Mouse (Mus musculus): ENCODE results near the gene Cdc14b. TPM values are rescaled to one million over a fixed set of nuclear protein-coding genes. Genes with fewer than 3 reads are reported as not detected.
A peak's percentile ranks its signal among the peaks of the same experiment; 100 is the strongest.
"Not testable (repeated sequence)": the region's sequence is repeated elsewhere in the genome, so short reads cannot be mapped to it uniquely, and the experiment has no call there.

The Cdc14b gene
- polyA plus RNA-seq, 1 experiment from 2014 or later, result 29.6 TPM

DNA sequence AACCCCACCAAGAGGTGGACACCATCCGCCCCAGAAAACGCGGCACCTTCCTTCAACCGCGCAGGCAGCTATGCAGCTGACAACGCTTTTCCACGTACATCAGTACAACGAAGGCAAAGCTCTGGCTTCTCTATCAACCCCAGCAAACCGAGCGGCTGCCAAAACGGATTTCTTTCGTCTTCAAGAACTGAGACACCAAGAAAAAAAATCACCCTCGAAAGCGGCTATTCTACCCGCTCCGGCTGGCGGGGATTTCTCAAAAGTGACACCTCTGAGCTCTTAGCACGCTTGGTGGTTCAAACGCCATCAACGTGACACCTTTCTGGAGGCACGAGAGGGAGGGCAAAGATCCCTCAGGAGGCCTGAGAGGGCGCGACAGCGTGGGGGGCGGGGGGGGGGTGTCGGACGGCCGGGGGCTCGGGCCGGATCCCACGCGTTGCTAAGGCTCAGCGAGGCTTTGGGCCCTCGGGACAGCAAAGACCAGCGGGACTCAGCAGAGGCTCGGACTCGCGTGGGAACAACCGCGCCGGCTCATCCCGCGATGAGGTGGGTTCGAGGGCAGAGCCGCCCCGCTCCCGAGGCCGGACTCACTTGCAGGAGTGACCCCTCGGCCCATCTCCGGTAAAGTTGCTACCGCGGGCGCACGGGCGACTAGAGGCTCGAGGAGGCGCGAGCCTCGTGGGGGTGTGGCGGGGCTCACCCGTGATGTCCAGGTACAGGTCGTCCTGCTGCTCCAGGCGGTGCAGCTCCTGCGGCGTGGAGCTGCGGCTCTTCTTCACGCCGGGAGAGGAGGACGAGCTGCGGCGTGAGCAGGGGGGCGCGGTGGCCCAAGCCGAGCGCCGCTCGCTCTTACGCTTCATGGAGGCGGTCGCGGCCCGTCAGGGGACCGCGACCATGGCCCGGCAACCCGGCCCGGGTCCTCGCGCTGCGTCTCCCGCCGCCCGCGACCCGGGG is 922 bp downstream of the Cdc14b start:
- Histone ChIP-seq H3K9me3 (no peaks in the 10 kb centered on the region), H3K4me1 (replicated peaks) (peaks cover 7% of the 10 kb centered on the region), H3K36me3 (no peaks in the 10 kb centered on the region; the same call in 1 of the 2 replicates), H3K27ac (no peak overlapping the region; the same call in 1 of the 2 replicates), H3K4me2 (peak overlapping the region; percentile 99), H3K4me3 (replicated peaks) (peak overlapping the region; percentile 80), H3K27me3 (no peaks in the 10 kb centered on the region), H3K9ac (replicated peaks) (peak overlapping the region; percentile 84)
- WGBS, result under 1% methylated on average over 93 of the region's 95 CpGs
- peak; percentile 39 for ATAC-seq (ENCODE audit: insufficient number of reproducible peaks, insufficient read depth, low FRiP score, low TSS enrichment, low read depth)

DNA sequence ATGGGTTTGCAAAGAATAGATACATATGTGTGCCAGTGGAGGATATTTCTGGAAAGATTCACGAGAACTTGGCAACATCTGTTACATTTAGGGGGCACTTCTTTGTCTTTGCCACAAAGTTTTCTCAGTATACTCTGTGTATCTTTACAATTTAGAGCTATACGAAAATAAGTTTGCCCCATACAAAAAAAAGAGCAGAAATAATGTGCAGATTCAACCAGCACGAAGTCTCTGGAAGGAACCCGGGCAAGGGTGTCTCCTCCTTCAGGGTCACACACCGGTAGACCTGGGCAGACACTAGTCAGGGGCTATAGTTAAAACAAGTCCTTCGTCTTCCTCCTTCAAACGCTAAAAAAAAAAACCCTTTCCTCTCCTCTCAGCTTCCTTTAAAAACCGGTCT is 1.7 kb downstream of the Cdc14b start:
- Histone ChIP-seq H3K4me3 (replicated peaks) (peak overlapping the region; percentile 80), H3K27ac (no peak overlapping the region), H3K27me3 (no peaks in the 10 kb centered on the region), H3K9ac (replicated peaks) (no peak overlapping the region), H3K36me3 (no peaks in the 10 kb centered on the region; the same call in 1 of the 2 replicates), H3K4me2 (peak overlapping the region; percentile 99), H3K4me1 (replicated peaks) (peaks cover 7% of the 10 kb centered on the region), H3K9me3 (no peaks in the 10 kb centered on the region)
- 44% methylated on average over 8 of the region's 8 CpGs for WGBS
- ATAC-seq (ENCODE audit: insufficient number of reproducible peaks, insufficient read depth, low FRiP score, low TSS enrichment, low read depth), result no peak

DNA sequence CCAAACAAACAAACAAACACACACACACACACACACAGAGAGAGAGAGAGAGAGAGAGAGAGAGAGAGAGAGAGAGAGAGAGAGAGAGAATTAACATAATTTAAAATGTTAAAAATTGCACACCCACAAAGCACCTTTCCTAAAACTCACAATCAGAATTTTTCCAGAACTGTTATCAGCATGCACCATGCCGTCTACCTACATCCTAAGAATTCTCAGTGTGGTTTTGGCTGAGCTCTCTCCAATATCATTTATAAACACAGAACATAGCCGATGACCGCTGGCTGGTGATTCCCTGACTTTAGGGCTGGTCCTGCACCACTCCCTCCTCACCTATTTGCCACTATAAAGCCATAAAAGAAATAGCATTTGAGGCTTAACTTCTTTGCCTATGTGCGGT is 6.7 kb downstream of the Cdc14b start:
- no peaks in the 10 kb centered on the region; the same call in 1 of the 2 replicates for H3K36me3 ChIP-seq
- no peaks in the 10 kb centered on the region for H3K27me3 ChIP-seq
- H3K4me3 ChIP-seq (replicated peaks), result no peak overlapping the region
- peaks cover 4% of the 10 kb centered on the region for H3K4me1 ChIP-seq (replicated peaks)
- 50% methylated on average over 4 of the region's 4 CpGs for WGBS
- H3K9me3 ChIP-seq, result peaks cover 3% of the 10 kb centered on the region; the same call in 1 of the 2 replicates
- H3K27ac ChIP-seq, result no peak overlapping the region
- H3K9ac ChIP-seq (replicated peaks), result no peak overlapping the region
- H3K4me2 ChIP-seq, result no peak overlapping the region
- ATAC-seq (ENCODE audit: insufficient number of reproducible peaks, insufficient read depth, low FRiP score, low TSS enrichment, low read depth), result no peak

DNA sequence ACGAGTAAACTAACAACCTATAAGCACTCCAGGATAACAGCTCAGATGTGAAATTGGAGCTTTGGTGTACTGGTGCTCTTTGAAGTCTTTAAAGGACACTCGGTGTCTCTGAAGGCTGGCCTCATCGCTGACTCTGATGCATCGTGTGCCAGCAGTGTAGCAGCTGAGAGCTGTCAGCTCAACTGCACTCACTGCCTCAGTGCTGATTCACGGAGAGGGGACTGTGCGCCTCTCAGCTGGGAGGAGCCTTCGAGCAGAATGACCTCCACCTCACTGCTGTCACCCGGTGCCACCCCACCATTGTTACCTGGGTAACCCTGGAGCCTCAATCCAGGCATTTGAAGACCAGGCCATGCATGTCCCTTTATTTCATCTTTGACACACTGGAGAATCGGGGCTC is 7.9 kb downstream of the Cdc14b start:
- Histone ChIP-seq H3K27me3 (no peaks in the 10 kb centered on the region), H3K27ac (no peak overlapping the region), H3K4me3 (replicated peaks) (no peak overlapping the region), H3K4me2 (no peak overlapping the region), H3K36me3 (no peaks in the 10 kb centered on the region; the same call in 1 of the 2 replicates), H3K9me3 (peaks cover 3% of the 10 kb centered on the region; the same call in 1 of the 2 replicates), H3K9ac (replicated peaks) (no peak overlapping the region), H3K4me1 (replicated peaks) (no peaks in the 10 kb centered on the region)
- WGBS, result 14% methylated on average over 9 of the region's 9 CpGs
- ATAC-seq (ENCODE audit: insufficient number of reproducible peaks, insufficient read depth, low FRiP score, low TSS enrichment, low read depth), result no peak

DNA sequence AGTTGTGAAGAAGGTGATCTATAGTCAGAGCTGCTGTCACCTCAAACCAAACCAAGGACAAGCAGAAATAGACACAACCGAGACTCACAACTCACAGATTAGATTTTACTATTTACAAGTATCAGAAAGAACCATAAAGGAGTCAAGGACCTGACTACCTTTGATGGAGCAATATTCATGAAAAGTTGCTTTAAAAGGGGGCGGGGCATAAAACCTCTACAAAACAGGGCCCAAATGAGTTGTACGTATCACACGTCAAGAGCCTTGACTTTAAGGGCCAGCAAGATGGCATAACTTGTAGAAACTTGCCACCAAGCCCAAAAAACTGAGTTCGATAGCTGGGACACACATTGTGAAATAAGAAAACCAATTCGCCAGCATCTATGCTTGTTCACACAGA is 10.5 kb downstream of the Cdc14b start:
- no peaks in the 10 kb centered on the region for H3K4me1 ChIP-seq (replicated peaks)
- WGBS, result 92% methylated on average over 6 of the region's 6 CpGs
- ATAC-seq (ENCODE audit: insufficient number of reproducible peaks, insufficient read depth, low FRiP score, low TSS enrichment, low read depth), result no peak
- no peaks in the 10 kb centered on the region for H3K27me3 ChIP-seq
- H3K27ac ChIP-seq, result no peak overlapping the region
- no peak overlapping the region for H3K4me2 ChIP-seq
- H3K36me3 ChIP-seq, result no peaks in the 10 kb centered on the region
- no peak overlapping the region for H3K4me3 ChIP-seq (replicated peaks)
- H3K9ac ChIP-seq (replicated peaks), result no peak overlapping the region
- H3K9me3 ChIP-seq, result peaks cover 8% of the 10 kb centered on the region; the same call in 1 of the 2 replicates

DNA sequence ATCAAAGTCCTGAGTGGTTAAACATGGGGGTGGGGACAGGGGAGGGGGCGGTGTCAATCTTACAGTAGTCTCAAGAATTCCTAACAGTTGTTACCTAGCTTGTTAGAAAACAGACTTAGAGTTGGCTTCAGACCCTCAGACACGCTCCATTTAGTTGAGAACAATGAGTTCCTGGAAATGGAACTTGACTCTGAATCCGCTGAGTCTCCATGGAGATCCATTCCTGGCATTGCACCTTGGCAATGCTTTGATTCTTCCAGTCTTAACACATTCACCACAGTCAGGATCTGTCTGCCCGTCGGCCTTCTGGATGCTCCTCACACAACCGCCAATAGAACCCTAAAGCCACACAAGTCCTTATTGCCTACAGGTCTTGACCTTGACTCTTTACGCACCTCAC is 15.2 kb downstream of the Cdc14b start:
- Histone ChIP-seq H3K4me3 (replicated peaks) (no peak overlapping the region), H3K27ac (no peak overlapping the region), H3K36me3 (no peaks in the 10 kb centered on the region), H3K9ac (replicated peaks) (no peak overlapping the region), H3K27me3 (no peaks in the 10 kb centered on the region), H3K4me1 (replicated peaks) (peaks cover 17% of the 10 kb centered on the region), H3K9me3 (0 out of 2 replicates have a peak, but pooled peaks cover 4% of the 10 kb centered on the region), H3K4me2 (no peak overlapping the region)
- no peak for ATAC-seq (ENCODE audit: insufficient number of reproducible peaks, insufficient read depth, low FRiP score, low TSS enrichment, low read depth)
- WGBS, result 91% methylated on average over 7 of the region's 7 CpGs

DNA sequence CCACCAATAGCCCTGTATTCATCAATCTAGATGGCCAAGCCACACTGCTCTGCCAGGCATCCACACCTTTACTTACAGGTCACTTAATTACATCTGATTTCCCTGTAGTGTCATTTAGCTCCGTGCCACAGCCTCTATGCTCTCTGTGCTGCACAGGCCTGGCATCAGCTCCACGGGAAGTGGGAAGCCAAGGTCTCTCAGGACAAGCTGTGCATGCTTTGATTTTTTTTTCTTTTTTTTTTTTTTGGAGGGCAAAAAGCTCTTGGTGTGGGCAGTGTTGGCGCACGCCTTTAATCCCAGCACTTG is 16.6 kb downstream of the Cdc14b start:
- Histone ChIP-seq H3K27ac (0 out of 2 replicates have a peak overlapping the region, but pooled peaks have one; percentile 25), H3K4me2 (peak overlapping the region; percentile 6; the same call in 1 of the 2 replicates), H3K36me3 (no peaks in the 10 kb centered on the region), H3K9ac (replicated peaks) (no peak overlapping the region), H3K9me3 (0 out of 2 replicates have a peak, but pooled peaks cover 4% of the 10 kb centered on the region), H3K4me1 (replicated peaks) (peaks cover 17% of the 10 kb centered on the region), H3K27me3 (no peaks in the 10 kb centered on the region), H3K4me3 (replicated peaks) (no peak overlapping the region)
- no peak for ATAC-seq (ENCODE audit: insufficient number of reproducible peaks, insufficient read depth, low FRiP score, low TSS enrichment, low read depth)
- WGBS, result 53% methylated on average over 4 of the region's 4 CpGs

DNA sequence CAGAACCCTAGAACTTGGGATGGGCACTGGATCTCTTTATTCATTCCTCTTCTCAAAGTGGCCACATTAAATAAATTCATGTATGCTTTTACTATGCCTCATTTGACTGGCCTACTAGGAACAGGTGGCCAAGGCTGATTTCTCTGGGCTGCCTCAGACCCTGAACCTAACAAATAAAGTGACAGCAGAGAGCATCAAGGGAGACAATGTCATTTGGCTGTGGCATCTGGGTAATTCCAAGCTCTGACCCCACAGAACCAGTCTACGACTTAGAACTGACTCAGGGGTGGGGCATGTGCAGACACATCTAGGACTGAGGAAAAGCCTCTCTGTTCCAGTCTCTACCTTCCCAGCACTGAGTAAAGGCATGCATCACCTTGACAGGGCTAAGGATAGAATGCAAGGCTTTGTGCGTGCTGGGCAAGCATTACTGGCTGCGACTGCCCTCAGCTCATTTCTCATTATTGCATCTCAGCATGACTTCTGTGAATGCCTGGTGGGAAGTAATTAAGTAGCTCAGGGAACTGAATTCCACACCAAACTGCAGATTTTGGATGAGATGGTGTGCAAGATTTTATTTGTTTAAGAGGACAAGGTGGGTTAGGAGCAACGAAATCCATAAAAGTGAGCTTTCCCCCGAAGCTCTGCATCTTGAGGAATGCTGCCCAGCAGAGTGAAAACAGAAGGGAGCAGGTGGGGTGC is 17.1 kb downstream of the Cdc14b start:
- no peak overlapping the region for H3K9ac ChIP-seq (replicated peaks)
- H3K9me3 ChIP-seq, result 0 out of 2 replicates have a peak, but pooled peaks cover 4% of the 10 kb centered on the region
- H3K36me3 ChIP-seq, result no peaks in the 10 kb centered on the region
- 0 out of 2 replicates have a peak overlapping the region, but pooled peaks have one; percentile 25 for H3K27ac ChIP-seq
- H3K4me3 ChIP-seq (replicated peaks), result no peak overlapping the region
- 15% methylated on average over 5 of the region's 5 CpGs for WGBS
- no peaks in the 10 kb centered on the region for H3K27me3 ChIP-seq
- H3K4me1 ChIP-seq (replicated peaks), result peaks cover 17% of the 10 kb centered on the region
- peak overlapping the region; percentile 6; the same call in 1 of the 2 replicates for H3K4me2 ChIP-seq
- ATAC-seq (ENCODE audit: insufficient number of reproducible peaks, insufficient read depth, low FRiP score, low TSS enrichment, low read depth), result no peak

DNA sequence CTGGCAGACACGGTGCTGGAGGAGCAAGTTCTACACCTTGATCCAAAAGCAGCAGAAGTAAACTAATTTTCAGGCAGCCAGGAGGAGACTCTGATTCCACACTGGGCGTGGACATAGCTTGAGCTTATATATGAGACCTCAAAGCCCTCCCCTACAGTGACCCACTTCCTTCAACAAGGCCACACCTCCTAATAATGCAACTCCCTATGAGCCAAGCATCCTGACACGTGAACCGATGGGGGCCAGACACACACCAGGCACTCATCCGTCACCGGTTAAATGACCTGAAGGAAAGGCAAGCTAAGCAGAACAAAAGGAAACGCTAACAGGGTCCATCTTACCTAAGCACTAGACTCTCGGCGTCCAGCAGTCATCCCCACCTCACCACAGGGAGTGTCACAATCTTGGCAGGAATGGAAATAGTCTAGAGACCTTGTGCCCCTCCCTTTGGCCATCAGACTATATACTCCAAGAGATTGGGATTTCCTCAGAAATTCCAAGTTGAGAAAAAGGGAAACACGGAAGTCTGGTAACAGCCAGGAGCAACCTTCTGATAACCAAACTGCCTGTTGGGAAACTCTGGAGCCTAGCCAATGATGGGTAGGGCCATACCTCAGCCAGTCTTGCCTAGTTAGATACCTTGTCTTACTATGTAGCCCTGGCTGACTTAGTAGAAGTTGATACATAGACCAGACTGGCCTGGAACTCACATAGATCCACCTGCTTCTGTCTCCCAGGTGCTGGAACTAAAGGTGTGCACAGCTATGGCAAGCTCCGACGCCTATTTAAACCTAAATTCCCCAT is 17.9 kb downstream of the Cdc14b start:
- no peak for ATAC-seq (ENCODE audit: insufficient number of reproducible peaks, insufficient read depth, low FRiP score, low TSS enrichment, low read depth)
- H3K27me3 ChIP-seq, result no peaks in the 10 kb centered on the region
- no peak overlapping the region for H3K4me2 ChIP-seq
- 71% methylated on average over 12 of the region's 12 CpGs for WGBS
- H3K9me3 ChIP-seq, result 0 out of 2 replicates have a peak, but pooled peaks cover 4% of the 10 kb centered on the region
- H3K4me1 ChIP-seq (replicated peaks), result peaks cover 17% of the 10 kb centered on the region
- no peak overlapping the region for H3K4me3 ChIP-seq (replicated peaks)
- 0 out of 2 replicates have a peak overlapping the region, but pooled peaks have one; percentile 25 for H3K27ac ChIP-seq
- no peaks in the 10 kb centered on the region for H3K36me3 ChIP-seq
- no peak overlapping the region for H3K9ac ChIP-seq (replicated peaks)

DNA sequence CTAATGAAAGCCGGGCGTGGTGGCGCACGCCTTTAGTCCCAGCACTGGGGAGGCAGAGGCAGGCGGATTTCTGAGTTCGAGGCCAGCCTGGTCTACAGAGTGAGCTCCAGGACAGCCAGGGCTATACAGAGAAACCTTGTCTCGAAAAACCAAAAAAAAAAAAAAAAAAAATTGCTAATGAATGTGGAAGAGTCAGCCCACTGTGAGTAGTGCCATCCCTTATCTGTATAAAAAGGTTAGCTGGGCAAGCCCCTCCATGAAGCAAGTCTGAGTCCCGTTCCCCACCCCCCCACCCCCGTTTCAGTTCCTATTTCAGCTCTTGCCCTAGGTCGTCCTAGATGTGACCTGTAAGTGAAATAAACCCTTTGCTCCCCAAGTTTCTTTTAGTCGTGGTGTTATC is 20.9 kb downstream of the Cdc14b start:
- 85% methylated on average over 11 of the region's 11 CpGs for WGBS
- H3K4me2 ChIP-seq; H3K36me3 ChIP-seq; ATAC-seq (ENCODE audit: insufficient number of reproducible peaks, insufficient read depth, low FRiP score, low TSS enrichment, low read depth); H3K9me3 ChIP-seq; H3K27me3 ChIP-seq; H3K27ac ChIP-seq; H3K4me3 ChIP-seq (replicated peaks); H3K9ac ChIP-seq (replicated peaks): not testable (repeated sequence)
- H3K4me1 ChIP-seq (replicated peaks), result peaks cover 18% of the 10 kb centered on the region
